Mouse (Mus musculus) heart, embryonic 16.5 days (tissue): ENCODE data around the gene Spata2. TPM values are rescaled to one million over a fixed set of nuclear protein-coding genes. Genes with fewer than 3 reads are reported as not detected.

ENCODE experiments used
- ATAC-seq: fragments of 200-750 bp; cut with Nextera tagmentation; replicated peaks from 2 replicates; pipeline ENCODE4 v1.8.0; 2017; ENCODE audit warnings: moderate number of reproducible peaks; ENCODE audit not compliant: insufficient read depth, low FRiP score; ENCODE audit errors: extremely low read depth
- H3K27ac ChIP-seq: fragments of 300-500 bp; sonication (generic); 2 replicates; pipeline ENCODE4 v1.5.1; 2014; ENCODE audit warnings: mild to moderate bottlenecking, low read length, control low read depth, moderate library complexity
- H3K27me3 ChIP-seq: fragments of 300-500 bp; sonication (generic); 2 replicates; pipeline ENCODE4 v1.6.1; 2014; ENCODE audit warnings: low read length, mixed read lengths; ENCODE audit not compliant: control insufficient read depth, insufficient read depth
- H3K36me3 ChIP-seq: fragments of 300-500 bp; sonication (generic); 2 replicates; pipeline ENCODE4 v1.6.1; 2014; ENCODE audit not compliant: control insufficient read depth, insufficient read depth
- H3K4me1 ChIP-seq: fragments of 300-500 bp; sonication (generic); 2 replicates; pipeline ENCODE4 v1.6.1; 2014; ENCODE audit warnings: low read length, mixed read lengths; ENCODE audit not compliant: control insufficient read depth, insufficient read depth
- H3K4me2 ChIP-seq: fragments of 300-500 bp; sonication (generic); 2 replicates; pipeline ENCODE4 v1.6.1; 2014; ENCODE audit warnings: low read depth, mild to moderate bottlenecking, control low read depth, low read length
- H3K4me3 ChIP-seq: fragments of 300-500 bp; sonication (generic); 2 replicates; pipeline ENCODE4 v1.5.1; 2014; ENCODE audit warnings: mild to moderate bottlenecking, control low read depth, low read length
- H3K9ac ChIP-seq: fragments of 300-500 bp; sonication (generic); 2 replicates; pipeline ENCODE4 v1.6.1; 2014; ENCODE audit warnings: low read length, control low read depth
- H3K9me3 ChIP-seq: fragments of 300-500 bp; sonication (generic); replicated peaks from 2 replicates; pipeline ENCODE4 v1.6.1; 2016; ENCODE audit warnings: low read length; ENCODE audit not compliant: control insufficient read depth
- WGBS: fragments of 180-500 bp; shearing (Covaris S2); extraction: QIAGEN DNeasy Blood & Tissue Kit; methylation state at CpG from one replicate; pipeline ENCODE4 v1.1.7; 2014; 5-methylcytosine and 5-hydroxymethylcytosine counted together
- polyA plus RNA-seq: library from polyadenylated mRNA; unstranded; fragments of >200 nt; fragmentation: Nextera tagmentation; extraction: Ambion mirVana; gene quantifications from 2 replicates; pipeline ENCODE4 v1.2.1, GENCODE M21; 2015

Gene Spata2
- polyA plus RNA-seq, 1 experiment from 2014 or later = 13.4 TPM

GRCm38 (mm10) chr2:167537476-167538297, 45.0 kb upstream of the Spata2 start, which contains the start of gene Snai1:
Snai1 (plus strand) TSS chr2:167538195.
- WGBS = under 1% methylated on average over 58 of the region's 58 CpGs
- peak within 1 kb of the TSS; percentile 73 for H3K9ac ChIP-seq
- peak within 1 kb of the TSS; percentile 25 for H3K27ac ChIP-seq
- peaks cover 28% of the 10 kb centered on the region for H3K4me1 ChIP-seq
- no peaks in the 10 kb centered on the region for H3K9me3 ChIP-seq
- H3K27me3 ChIP-seq = peaks cover 14% of the 10 kb centered on the region
- peak within 1 kb of the TSS; percentile 58 for H3K4me3 ChIP-seq
- ATAC-seq = peak; percentile 94
- peak within 1 kb of the TSS; percentile 84 for H3K4me2 ChIP-seq
- no peaks in the 10 kb centered on the region for H3K36me3 ChIP-seq

GRCm38 (mm10) chr2:167536320-167536945, 43.7 kb upstream of the Spata2 start:
- H3K4me1 ChIP-seq = peaks cover 23% of the 10 kb centered on the region
- peaks cover 14% of the 10 kb centered on the region for H3K27me3 ChIP-seq
- WGBS = 41% methylated on average over 10 of the region's 10 CpGs
- no peak overlapping the region for H3K4me2 ChIP-seq
- no peak overlapping the region for H3K9ac ChIP-seq
- H3K9me3 ChIP-seq = no peaks in the 10 kb centered on the region
- no peak for ATAC-seq
- no peaks in the 10 kb centered on the region for H3K36me3 ChIP-seq
- no peak overlapping the region for H3K27ac ChIP-seq
- no peak overlapping the region for H3K4me3 ChIP-seq

GRCm38 (mm10) chr2:167533880-167534279, 41.2 kb upstream of the Spata2 start:
- Histone ChIP-seq H3K4me3 (no peak overlapping the region), H3K4me1 (peaks cover 10% of the 10 kb centered on the region; the same call in 1 of the 2 replicates), H3K9me3 (no peaks in the 10 kb centered on the region), H3K27ac (no peak overlapping the region), H3K27me3 (peaks cover 14% of the 10 kb centered on the region), H3K36me3 (no peaks in the 10 kb centered on the region), H3K4me2 (no peak overlapping the region), H3K9ac (no peak overlapping the region)
- no peak for ATAC-seq

- 20% methylated on average over 13 of the region's 13 CpGs for WGBS
- H3K9me3 ChIP-seq = no peaks in the 10 kb centered on the region
- H3K27ac ChIP-seq = no peak overlapping the region
- 0 out of 2 replicates have a peak overlapping the region, but pooled peaks have one; percentile 28 for H3K4me2 ChIP-seq
- peaks cover 1% of the 10 kb centered on the region; the same call in 1 of the 2 replicates for H3K4me1 ChIP-seq
- no peak overlapping the region for H3K4me3 ChIP-seq
- H3K36me3 ChIP-seq = no peaks in the 10 kb centered on the region
- H3K27me3 ChIP-seq = peaks cover 9% of the 10 kb centered on the region
- ATAC-seq = no peak; the same call in 1 of the 2 replicates
- H3K9ac ChIP-seq = no peak overlapping the region
Measured at GRCm38 (mm10) chr2:167532131-167532530, 39.4 kb upstream of the Spata2 start.

GRCm38 (mm10) chr2:167530536-167530935, 37.8 kb upstream of the Spata2 start:
- H3K27ac ChIP-seq = no peak overlapping the region
- H3K9me3 ChIP-seq = no peaks in the 10 kb centered on the region
- H3K4me3 ChIP-seq = no peak overlapping the region
- no peak for ATAC-seq
- WGBS = 75% methylated on average over 4 of the region's 4 CpGs
- no peaks in the 10 kb centered on the region; the same call in 1 of the 2 replicates for H3K27me3 ChIP-seq
- H3K36me3 ChIP-seq = no peaks in the 10 kb centered on the region
- H3K4me2 ChIP-seq = no peak overlapping the region
- no peaks in the 10 kb centered on the region for H3K4me1 ChIP-seq
- no peak overlapping the region for H3K9ac ChIP-seq

GRCm38 (mm10) chr2:167529935-167530513, 37.3 kb upstream of the Spata2 start:
- ATAC-seq = no peak
- no peak overlapping the region for H3K4me2 ChIP-seq

GRCm38 (mm10) chr2:167528278-167528677, 35.6 kb upstream of the Spata2 start:
- H3K27me3 ChIP-seq = no peaks in the 10 kb centered on the region
- H3K27ac ChIP-seq = no peak overlapping the region
- H3K9me3 ChIP-seq = no peaks in the 10 kb centered on the region
- no peak overlapping the region for H3K4me2 ChIP-seq
- no peak overlapping the region for H3K9ac ChIP-seq
- WGBS = 15% methylated on average over 5 of the region's 5 CpGs
- ATAC-seq = no peak
- no peaks in the 10 kb centered on the region for H3K4me1 ChIP-seq
- H3K4me3 ChIP-seq = no peak overlapping the region
- H3K36me3 ChIP-seq = no peaks in the 10 kb centered on the region

More at GRCm38 (mm10) chr2:167529935-167530513, 37.3 kb upstream of the Spata2 start:
- H3K27ac ChIP-seq = no peak overlapping the region
- H3K4me3 ChIP-seq = no peak overlapping the region
- no peaks in the 10 kb centered on the region for H3K9me3 ChIP-seq
- 68% methylated on average over 5 of the region's 5 CpGs for WGBS
- no peak overlapping the region for H3K9ac ChIP-seq
- H3K36me3 ChIP-seq = no peaks in the 10 kb centered on the region
- no peaks in the 10 kb centered on the region for H3K4me1 ChIP-seq
- H3K27me3 ChIP-seq = no peaks in the 10 kb centered on the region; the same call in 1 of the 2 replicates

- H3K27me3 ChIP-seq = no peaks in the 10 kb centered on the region
- H3K4me3 ChIP-seq = no peak overlapping the region
- no peak overlapping the region for H3K4me2 ChIP-seq
- H3K27ac ChIP-seq = no peak overlapping the region
- H3K9ac ChIP-seq = no peak overlapping the region
- no peaks in the 10 kb centered on the region for H3K9me3 ChIP-seq
- H3K36me3 ChIP-seq = peaks cover 24% of the 10 kb centered on the region
- peaks cover 2% of the 10 kb centered on the region for H3K4me1 ChIP-seq
- 73% methylated on average over 5 of the region's 5 CpGs for WGBS
- no peak for ATAC-seq
Measured at GRCm38 (mm10) chr2:167519606-167520252, 27.0 kb upstream of the Spata2 start.
